Mouse (Mus musculus) left cerebral cortex, postnatal 14 days (tissue): ENCODE measurements at regions not wholly inside any gene's neighbourhood (a gene's known extent, or its start where the extent isn't known, plus 50 kb on each side); places are given as distances from the start of the nearest gene placed in this dataset.

Source experiments
- DNase-seq, 2 experiments: peaks; one replicate each; pipeline ENCODE4 v3.0.0; 2021 to 2022; ENCODE audit warnings: low spot score in 2 of 2, mixed read lengths in 1 of 2
- intact Hi-C: fragments of 180-260 bp; cut with DNase I; formaldehyde crosslinking; loops from one replicate; pipeline ENCODE4 v1.15.1; 2025

DNA sequence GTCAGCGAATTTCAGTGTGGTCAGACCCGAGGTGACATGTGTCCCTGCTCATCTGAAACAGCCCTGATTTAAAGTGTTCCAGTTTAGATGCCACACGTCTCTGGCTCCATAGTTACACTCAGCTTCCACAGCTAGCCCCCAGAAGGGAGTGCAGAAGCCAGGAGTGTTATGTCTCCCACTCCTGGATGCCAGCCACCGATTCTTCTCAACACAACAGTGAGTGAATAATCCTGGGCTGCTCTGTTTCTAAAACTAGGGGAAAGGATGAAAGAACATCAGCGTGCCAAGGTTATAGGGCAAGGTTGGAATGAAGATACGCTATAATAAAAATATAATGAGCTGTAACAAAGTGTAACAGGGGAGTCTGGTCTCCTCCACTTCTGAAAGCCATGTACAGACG, 51.5 kb upstream of the Stmnd1 start:
- intact Hi-C loops: no loop called here

DNA sequence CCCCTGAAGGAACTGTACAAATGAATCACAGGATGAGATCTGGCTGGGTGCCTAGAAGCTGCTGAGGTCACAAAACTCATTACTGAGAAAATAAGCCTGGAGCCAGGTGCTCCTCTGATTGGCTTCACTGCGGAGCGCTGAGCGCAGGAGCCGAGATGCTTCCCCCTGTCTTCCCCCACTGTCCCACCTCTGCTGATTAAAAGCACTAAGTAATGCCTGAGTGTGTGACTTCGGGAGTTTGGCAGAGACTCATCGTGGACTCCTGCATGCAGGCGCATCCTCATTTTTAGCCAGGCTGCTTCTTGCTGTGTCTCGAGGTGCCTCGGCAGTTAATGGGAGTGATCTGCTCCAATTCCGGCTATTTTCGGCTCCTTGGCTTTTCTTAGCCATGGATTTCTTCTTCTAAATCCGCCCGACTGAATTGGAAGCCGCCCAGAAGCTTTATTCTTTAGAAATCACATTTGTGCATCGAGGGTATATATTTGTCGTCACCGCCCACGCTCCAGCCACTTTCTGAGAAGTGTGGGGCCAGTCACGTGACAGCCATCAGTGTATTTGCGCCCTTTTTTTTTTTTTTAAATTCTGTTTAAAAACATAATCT, 55.3 kb upstream of the Stmnd1 start:
- intact Hi-C loops: no loop called here
- peak; percentile 85 to 88 for DNase-seq

More for the DNA sequence above, 51.5 kb upstream of the Stmnd1 start:
- DNase-seq: peak; percentile 43 to 64

- DNase-seq: no peak
- intact Hi-C loops: no loop called here
Observed at GRCm38 (mm10) chr13:46216954-46217838, 56.3 kb upstream of the Stmnd1 start.

DNA sequence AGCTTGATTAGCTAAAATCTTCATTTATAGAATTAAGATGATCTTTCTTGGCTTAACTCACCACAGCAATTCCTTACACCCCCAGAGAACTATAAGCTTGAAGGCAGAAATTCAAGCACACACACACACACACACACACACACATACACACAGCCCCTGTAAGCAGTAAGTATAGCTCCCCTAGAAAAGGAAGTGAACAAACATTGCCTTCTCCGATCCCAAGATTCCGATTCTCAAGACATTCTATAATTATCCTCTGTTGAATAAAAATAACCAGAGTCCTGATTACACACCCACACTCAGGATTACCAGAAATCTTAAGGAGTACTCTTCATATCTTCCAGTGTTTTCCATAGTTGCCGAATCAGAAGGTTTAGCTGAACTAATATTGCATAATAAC, 70.0 kb upstream of the Stmnd1 start:
- DNase-seq: peak in 1 of 2 experiments; percentile 14
- intact Hi-C loops: no loop called here

GRCm38 (mm10) chr13:46202586-46202985, 70.9 kb upstream of the Stmnd1 start:
- DNase-seq: no peak
- intact Hi-C loops: no loop called here

DNA sequence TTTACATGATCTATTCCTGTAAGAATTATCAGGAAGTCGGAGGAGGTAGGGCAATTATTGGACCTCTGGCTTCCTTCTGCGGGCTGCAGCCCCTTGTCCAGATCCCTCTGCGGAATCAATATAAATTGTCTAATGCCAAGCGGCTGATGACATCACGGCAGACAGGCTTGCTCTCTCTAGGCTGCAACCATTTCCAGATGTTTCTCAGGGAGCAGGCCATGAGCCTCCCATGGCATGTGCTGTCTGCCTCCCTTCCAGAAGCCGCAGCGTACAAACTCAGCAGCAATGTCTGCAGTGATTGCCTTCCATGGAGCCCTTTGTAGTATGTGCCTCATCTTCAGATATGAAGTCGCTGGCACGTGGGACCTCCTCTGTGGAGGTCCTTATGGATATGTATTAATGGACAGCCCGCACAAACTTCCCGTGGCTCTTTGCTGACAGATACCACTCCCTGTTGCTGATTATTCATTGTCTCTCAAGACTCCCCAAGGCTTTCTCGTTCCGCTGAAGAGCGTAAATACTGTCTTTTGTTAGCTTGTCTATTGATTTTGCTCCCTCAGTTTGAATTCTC, 72.4 kb upstream of the Stmnd1 start:
- intact Hi-C loops: no loop called here

GRCm38 (mm10) chr13:46193131-46193530, 80.4 kb upstream of the Stmnd1 start:
- intact Hi-C loops: no loop called here
- peak in 1 of 2 experiments; percentile 34 for DNase-seq

More for the DNA sequence above, 72.4 kb upstream of the Stmnd1 start:
- no peak for DNase-seq

DNA sequence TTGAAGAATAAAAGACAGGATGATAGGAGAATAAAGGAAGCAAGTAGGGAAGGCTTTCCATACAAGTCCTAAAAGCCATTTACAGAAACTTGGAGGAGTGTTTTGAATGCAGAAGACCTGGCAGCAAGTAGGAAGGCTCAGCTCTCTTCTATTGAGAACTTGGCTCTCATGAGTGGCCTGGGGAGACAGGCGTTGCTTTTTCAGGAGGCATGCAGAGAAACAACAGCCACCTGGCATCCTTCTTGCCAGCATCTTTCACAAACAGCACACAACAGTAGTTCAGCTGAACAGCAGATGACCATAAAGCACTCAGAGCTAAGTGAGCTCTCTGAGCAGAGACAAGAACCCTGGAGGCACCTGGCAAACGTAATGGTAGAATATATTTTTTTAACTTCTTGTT, 83.8 kb upstream of the Stmnd1 start:
- intact Hi-C loops: loop anchor here (5.0 kb wide), 1 partner anchor 68 kb away; no protein-coding TSS in a partner anchor
- no peak for DNase-seq

- intact Hi-C loops: no loop called here
- DNase-seq: peak; percentile 46 to 47
Observed at GRCm38 (mm10) chr13:46182851-46183250, 90.7 kb upstream of the Stmnd1 start.

DNA sequence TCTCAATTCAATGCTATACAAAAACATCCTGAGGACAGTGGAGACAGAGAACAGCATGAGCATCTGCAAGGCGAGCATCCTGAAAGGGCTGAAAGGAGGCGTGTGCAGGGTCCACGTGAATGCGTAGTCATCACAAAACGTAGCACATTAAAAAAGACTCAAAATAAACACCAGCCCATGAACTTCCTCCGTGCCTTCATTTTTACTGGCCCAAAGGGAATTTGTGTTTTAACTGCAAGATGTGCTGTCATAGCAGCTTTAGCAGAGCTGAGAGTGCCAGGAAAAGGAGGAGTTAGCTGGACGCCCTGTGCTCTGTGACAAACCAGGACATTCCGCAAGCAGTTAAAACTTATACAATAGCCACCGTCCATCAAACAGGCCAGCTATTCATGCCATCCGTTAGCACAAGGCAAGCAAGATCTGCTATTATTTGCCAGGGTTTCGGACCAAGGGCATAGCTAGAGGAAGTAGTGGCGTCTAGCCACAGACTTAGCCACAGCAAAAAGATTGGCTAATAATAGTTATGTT, 92.9 kb upstream of the Stmnd1 start:
- intact Hi-C loops: no loop called here
- peak; percentile 31 to 75 for DNase-seq

GRCm38 (mm10) chr13:46179916-46180315, 93.6 kb upstream of the Stmnd1 start:
- DNase-seq: no peak
- intact Hi-C loops: no loop called here

DNA sequence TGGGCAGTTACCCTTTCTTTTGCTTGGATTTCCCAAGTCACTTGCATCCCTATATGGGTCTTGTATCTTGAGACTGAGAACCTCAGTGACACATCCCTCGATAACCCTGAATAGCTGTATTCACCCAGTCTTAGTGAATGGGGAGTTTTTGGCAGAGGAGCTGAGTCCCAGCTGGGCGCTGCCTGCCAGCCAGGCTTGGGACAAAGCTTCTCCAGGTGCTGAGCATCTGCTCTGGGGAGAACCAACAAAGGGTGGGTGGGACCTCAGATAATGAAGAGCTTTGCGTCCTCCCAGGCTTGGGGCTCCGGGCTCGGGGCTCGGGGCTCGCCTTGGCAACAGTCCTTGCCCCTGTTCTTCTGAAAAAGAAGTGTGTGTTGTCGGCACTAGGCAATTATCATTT, 100.4 kb upstream of the Stmnd1 start:
- DNase-seq: peak; percentile 26 to 36
- intact Hi-C loops: no loop called here

DNA sequence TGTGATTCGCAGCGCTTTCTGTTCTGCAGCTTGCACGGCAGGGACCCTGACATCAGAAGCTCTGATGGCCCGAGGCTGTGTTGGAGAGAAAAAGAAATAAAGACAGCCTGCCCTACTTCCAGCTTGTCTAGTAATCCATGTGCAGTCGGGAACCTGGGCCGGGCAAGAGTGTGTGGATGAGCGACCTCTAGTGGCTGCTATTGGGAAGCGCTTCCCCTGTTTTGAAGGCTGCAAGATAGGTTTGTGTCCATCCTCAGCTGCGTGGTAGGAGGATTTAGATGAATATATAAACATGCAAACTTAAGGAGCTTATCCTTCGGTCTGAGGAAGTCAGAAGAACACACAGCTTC, 111.5 kb upstream of the Stmnd1 start:
- intact Hi-C loops: loop anchor here (5.0 kb wide), 1 partner anchor 195 kb away; the partner anchor contains the start of gene Atxn1
- DNase-seq: peak; percentile 90 to 93

DNA sequence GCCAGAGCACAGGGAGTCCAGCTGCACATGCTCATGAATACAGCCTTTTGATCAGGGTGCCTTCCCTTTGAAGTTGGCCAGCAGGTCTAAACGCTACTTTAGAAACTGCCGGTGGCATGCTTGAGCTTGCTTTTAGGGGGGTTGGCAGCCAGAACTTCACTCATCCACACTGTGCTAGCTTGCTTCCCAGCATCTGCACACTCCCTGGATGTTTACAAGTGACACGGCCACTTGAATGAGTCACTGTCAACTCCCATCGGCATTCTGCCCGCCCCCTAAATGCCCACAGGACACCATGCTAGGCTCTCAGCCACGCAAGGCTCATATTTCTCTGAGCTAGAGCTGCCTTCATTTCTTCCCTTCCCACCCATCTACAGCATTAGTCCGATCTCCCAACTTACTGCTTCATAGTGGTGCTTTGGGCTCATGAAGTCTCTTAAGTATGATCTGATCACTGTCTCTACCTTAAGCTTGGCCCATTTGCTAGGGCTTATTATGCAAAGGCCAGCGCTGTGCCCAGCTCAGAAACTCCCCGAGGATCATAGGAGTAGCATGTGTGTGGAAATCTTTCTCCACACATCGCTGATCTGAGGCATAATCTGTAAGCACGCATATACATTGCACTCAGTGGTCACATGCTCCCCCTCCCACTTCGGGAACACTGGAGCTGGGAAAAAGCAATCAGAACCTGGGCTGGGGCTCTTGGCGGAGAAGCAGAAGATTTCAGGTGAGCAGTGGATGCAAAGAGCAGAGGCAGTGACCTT, 112.1 kb upstream of the Stmnd1 start:
- intact Hi-C loops: loop anchor here (5.0 kb wide), 1 partner anchor 194 kb away; the partner anchor contains the start of gene Atxn1
- DNase-seq: peak in 1 of 2 experiments; percentile 12

- DNase-seq: no peak
- intact Hi-C loops: no loop called here
Observed at GRCm38 (mm10) chr13:46159354-46159753, 114.2 kb upstream of the Stmnd1 start.

DNA sequence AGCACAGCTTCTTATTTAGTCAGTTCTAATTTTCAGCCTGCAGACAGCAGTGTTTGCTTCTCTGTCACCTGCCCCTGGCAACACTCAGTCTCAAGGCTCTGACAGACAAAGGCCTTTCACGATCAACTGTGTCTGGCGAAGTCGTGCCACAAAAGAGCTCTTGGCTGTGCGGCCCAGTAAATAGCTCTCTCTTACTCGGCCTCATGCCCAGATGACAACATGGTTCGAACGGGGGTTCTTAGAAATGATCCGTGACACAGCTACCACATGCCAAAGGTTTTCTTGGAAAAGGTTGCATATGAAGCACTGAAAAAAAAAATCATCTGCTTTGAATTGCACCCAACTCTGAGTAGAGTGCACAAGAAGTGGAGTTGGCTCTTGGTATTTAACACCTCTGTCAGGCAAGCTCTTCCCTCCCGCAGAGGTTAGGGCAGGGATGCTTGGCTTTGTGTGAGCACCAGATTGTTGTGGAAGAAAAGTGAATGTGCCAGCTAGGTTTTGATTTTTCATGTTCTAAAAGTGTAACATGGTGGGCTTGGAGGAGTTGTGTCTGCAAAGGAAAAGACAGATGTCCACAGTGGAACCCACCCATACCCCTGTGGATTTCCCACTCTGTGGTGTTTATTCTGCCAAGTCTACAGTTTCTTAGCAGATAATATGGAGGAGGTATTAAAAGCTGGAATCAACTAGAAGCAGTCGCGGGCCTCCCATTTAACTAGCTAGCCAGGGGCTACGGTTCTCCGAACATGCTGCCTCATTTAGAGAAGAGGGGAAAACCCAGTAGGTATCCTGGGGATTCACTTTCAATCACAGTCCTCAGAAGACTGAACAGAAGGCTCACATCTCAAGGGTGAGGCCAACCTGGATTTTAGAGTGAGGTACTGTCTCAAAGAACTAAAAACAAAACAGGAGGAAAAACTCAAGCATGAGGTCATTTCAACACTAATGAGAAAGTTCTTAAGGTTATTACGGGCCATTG, 120.0 kb upstream of the Stmnd1 start:
- intact Hi-C loops: no loop called here
- DNase-seq: peak in 1 of 2 experiments; percentile 40

GRCm38 (mm10) chr13:46140006-46140405, 133.5 kb upstream of the Stmnd1 start:
- intact Hi-C loops: no loop called here
- DNase-seq: peak; percentile 64 to 69

GRCm38 (mm10) chr13:46139251-46139650, 134.3 kb upstream of the Stmnd1 start:
- intact Hi-C loops: no loop called here
- DNase-seq: no peak
